Mouse (Mus musculus) left cerebral cortex, postnatal 25 days (tissue): ENCODE data around the gene Pds5b. TPM values are rescaled to one million over a fixed set of nuclear protein-coding genes. Genes with fewer than 3 reads are reported as not detected.

ENCODE experiments used
- total RNA-seq, 2 experiments: library from RNA; stranded (reverse); gene quantifications; 2 replicates each; pipeline ENCODE4 v1.2.3; 2021

Pds5b gene
- total RNA-seq, 2 experiments from 2014 or later = 76.4 to 78.5 TPM

Other genes with a start within 250 kb of the Pds5b start
- 1 to 10 TPM; 1.2 to 1.7 TPM for gene Zar1l, start 155.6 kb upstream of the Pds5b start, total RNA-seq
- 1 to 10 TPM; 5.7 to 6.0 TPM for gene Brca2, start 151.1 kb upstream of the Pds5b start, total RNA-seq
- gene N4bp2l1, start 76.6 kb upstream of the Pds5b start, total RNA-seq = 10 to 100 TPM; 50.4 to 55.4 TPM
- gene N4bp2l2, start 7.6 kb upstream of the Pds5b start, total RNA-seq = 10 to 100 TPM; 82.7 to 86.1 TPM